ENCODE assay signal across 17 mouse cellular contexts in genomic region chr4:125587577-125587976, GRCm38 (mm10).
DNase-seq lines count a peak whose midpoint lies in the region; ATAC-seq and TF ChIP-seq lines count a peak whose summit lies in the region.
"Had no signal": no experiment of that assay in that cellular context is flagged by ENCODE, and none has a peak within 500 bp of the region (broad histone marks: within the 10 kb centered on the region; RNA-seq: fewer than 3 reads in every experiment).

No protein-coding gene starts in this region.

- H3K9ac ChIP-seq in midbrain, postnatal 0 days (replicated peaks; ENCODE audit: low read length, poor library complexity, severe bottlenecking), result no peak overlapping the region
- no peak overlapping the region for H3K9ac ChIP-seq in intestine, embryonic 16.5 days (ENCODE audit: low read depth, low read length)
- H3K9ac ChIP-seq in midbrain, embryonic 11.5 days (ENCODE audit: low read length), result no peak overlapping the region
- H3K9ac ChIP-seq in kidney, embryonic 14.5 days (ENCODE audit: low read depth, low read length), result no peak overlapping the region
- H3K9ac ChIP-seq: embryonic facial prominence, embryonic 13.5 days; heart, embryonic 12.5 days had no signal

- TF ChIP-seq CTCF in midbrain, postnatal 0 days (IDR thresholded peaks at IDR 0.05), result no peak

- H3K27me3 ChIP-seq in midbrain, embryonic 10.5 days (ENCODE audit: low read depth, poor library complexity, severe bottlenecking), result peaks cover 69% of the 10 kb centered on the region
- H3K27me3 ChIP-seq in midbrain, postnatal 0 days (ENCODE audit: insufficient read depth, low read length), result no peaks in the 10 kb centered on the region
- no peaks in the 10 kb centered on the region for H3K27me3 ChIP-seq in intestine, embryonic 16.5 days (replicated peaks; ENCODE audit: control insufficient read depth, insufficient read depth, low read length)
- H3K27me3 ChIP-seq in midbrain, embryonic 11.5 days (ENCODE audit: control insufficient read depth, insufficient read depth, low read length), result 0 out of 2 replicates have a peak, but pooled peaks cover 2% of the 10 kb centered on the region
- peaks cover 21% of the 10 kb centered on the region for H3K27me3 ChIP-seq in kidney, embryonic 14.5 days (ENCODE audit: control insufficient read depth, insufficient read depth, low read length)

- DNase-seq in midbrain, embryonic 10.5 days (ENCODE audit: low spot score), result peak; percentile 32
- no peak for DNase-seq in midbrain, postnatal 0 days (ENCODE audit: low spot score)
- peak; percentile 88 for DNase-seq in midbrain, embryonic 11.5 days (ENCODE audit: low spot score, missing footprints)
- DNase-seq in urinary bladder, postnatal 4 days (ENCODE audit: low spot score in 2 of 2), result no peak
- no peak for DNase-seq in adrenal gland, postnatal 4 days (ENCODE audit: low spot score in 2 of 2)
- DNase-seq: adrenal gland, postnatal 14 days; cerebellum, postnatal 25 days; gastrocnemius, postnatal 25 days; kidney, adult 18-20 months; lung, adult 2 months had no signal

- H3K9me3 ChIP-seq in midbrain, embryonic 10.5 days (replicated peaks), result no peaks in the 10 kb centered on the region
- H3K9me3 ChIP-seq in midbrain, postnatal 0 days (ENCODE audit: low read length), result no peaks in the 10 kb centered on the region
- H3K9me3 ChIP-seq in intestine, embryonic 16.5 days (ENCODE audit: control insufficient read depth, low read length), result no peaks in the 10 kb centered on the region
- H3K9me3 ChIP-seq in midbrain, embryonic 11.5 days (ENCODE audit: control insufficient read depth, low read length), result no peaks in the 10 kb centered on the region
- no peaks in the 10 kb centered on the region for H3K9me3 ChIP-seq in kidney, embryonic 14.5 days (ENCODE audit: control insufficient read depth, low read length)
- H3K9me3 ChIP-seq: embryonic facial prominence, embryonic 13.5 days; heart, embryonic 12.5 days; hindbrain, embryonic 10.5 days had no signal

- peak overlapping the region; percentile 19 for H3K27ac ChIP-seq in midbrain, embryonic 10.5 days (replicated peaks)
- H3K27ac ChIP-seq in midbrain, postnatal 0 days (ENCODE audit: low read depth, low read length), result no peak overlapping the region
- H3K27ac ChIP-seq in intestine, embryonic 16.5 days (ENCODE audit: low read length), result no peak overlapping the region
- no peak overlapping the region for H3K27ac ChIP-seq in midbrain, embryonic 11.5 days (ENCODE audit: low read depth, low read length)
- no peak overlapping the region for H3K27ac ChIP-seq in kidney, embryonic 14.5 days (ENCODE audit: low read depth, low read length)
- H3K27ac ChIP-seq: embryonic facial prominence, embryonic 13.5 days; hindbrain, embryonic 10.5 days; layer of hippocampus, adult 2 months had no signal

- H3K36me3 ChIP-seq in midbrain, embryonic 10.5 days, result no peaks in the 10 kb centered on the region
- H3K36me3 ChIP-seq in midbrain, postnatal 0 days (ENCODE audit: insufficient read depth, low read length), result no peaks in the 10 kb centered on the region
- H3K36me3 ChIP-seq in intestine, embryonic 16.5 days (ENCODE audit: control insufficient read depth, insufficient read depth, low read length), result no peaks in the 10 kb centered on the region
- H3K36me3 ChIP-seq in midbrain, embryonic 11.5 days (ENCODE audit: control insufficient read depth, insufficient read depth, low read length), result no peaks in the 10 kb centered on the region
- H3K36me3 ChIP-seq in kidney, embryonic 14.5 days (ENCODE audit: control insufficient read depth, insufficient read depth, low read length), result no peaks in the 10 kb centered on the region
- H3K36me3 ChIP-seq: embryonic facial prominence, embryonic 13.5 days; heart, embryonic 12.5 days; hindbrain, embryonic 10.5 days had no signal

- WGBS in midbrain, embryonic 10.5 days, result 7% methylated on average over 12 of the region's 12 CpGs
- 10% methylated on average over 12 of the region's 12 CpGs for WGBS in midbrain, postnatal 0 days
- 15% methylated on average over 12 of the region's 12 CpGs for WGBS in intestine, embryonic 16.5 days
- WGBS in midbrain, embryonic 11.5 days, result 2% methylated on average over 12 of the region's 12 CpGs
- 33% methylated on average over 12 of the region's 12 CpGs for WGBS in kidney, embryonic 14.5 days

- peaks cover 60% of the 10 kb centered on the region for H3K4me1 ChIP-seq in midbrain, embryonic 10.5 days
- peaks cover 20% of the 10 kb centered on the region; the same call in 1 of the 2 replicates for H3K4me1 ChIP-seq in midbrain, postnatal 0 days (ENCODE audit: insufficient read depth, low read length)
- H3K4me1 ChIP-seq in intestine, embryonic 16.5 days (ENCODE audit: control insufficient read depth, insufficient read depth, low read length), result no peaks in the 10 kb centered on the region
- peaks cover 23% of the 10 kb centered on the region for H3K4me1 ChIP-seq in midbrain, embryonic 11.5 days (ENCODE audit: control insufficient read depth, insufficient read depth, low read length)
- H3K4me1 ChIP-seq in kidney, embryonic 14.5 days (ENCODE audit: control insufficient read depth, insufficient read depth, low read length), result no peaks in the 10 kb centered on the region

- H3K4me3 ChIP-seq in midbrain, embryonic 10.5 days, result peak overlapping the region; percentile 38
- no peak overlapping the region for H3K4me3 ChIP-seq in midbrain, postnatal 0 days (ENCODE audit: low read depth, low read length)
- H3K4me3 ChIP-seq in intestine, embryonic 16.5 days (ENCODE audit: low read length), result no peak overlapping the region
- no peak overlapping the region for H3K4me3 ChIP-seq in midbrain, embryonic 11.5 days (ENCODE audit: low read depth, low read length)
- H3K4me3 ChIP-seq in kidney, embryonic 14.5 days (ENCODE audit: low read length), result no peak overlapping the region
- H3K4me3 ChIP-seq: embryonic facial prominence, embryonic 13.5 days; heart, embryonic 12.5 days; hindbrain, embryonic 10.5 days; layer of hippocampus, adult 2 months; myocyte had no signal

- H3K4me2 ChIP-seq in midbrain, postnatal 0 days (ENCODE audit: low read depth, low read length, poor library complexity, severe bottlenecking), result no peak overlapping the region
- 0 out of 2 replicates have a peak overlapping the region, but pooled peaks have one; percentile 30 for H3K4me2 ChIP-seq in intestine, embryonic 16.5 days (ENCODE audit: low read depth, low read length)
- H3K4me2 ChIP-seq in midbrain, embryonic 11.5 days, result peak overlapping the region; percentile 39
- no peak overlapping the region for H3K4me2 ChIP-seq in kidney, embryonic 14.5 days (replicated peaks; ENCODE audit: low read depth, low read length)
- H3K4me2 ChIP-seq: embryonic facial prominence, embryonic 13.5 days; heart, embryonic 12.5 days had no signal

- no peak for ATAC-seq in midbrain, postnatal 0 days (ENCODE audit: low FRiP score)
- 0 out of 2 replicates have a peak, but pooled peaks have one; percentile 44 for ATAC-seq in intestine, embryonic 16.5 days
- peak; percentile 57; the same call in 1 of the 2 replicates for ATAC-seq in midbrain, embryonic 11.5 days (ENCODE audit: low FRiP score)
- ATAC-seq in kidney, embryonic 14.5 days (ENCODE audit: low FRiP score, low TSS enrichment), result no peak

Comparison
In these comparisons a context has a peak if more than half of its experiments do, and no peak if none do; other contexts are left out.
1. DNase-seq: peak in midbrain, embryonic 10.5 days (single experiment) and midbrain, embryonic 11.5 days (single experiment); none in midbrain, postnatal 0 days (single experiment), urinary bladder, postnatal 4 days (0 of 2) and adrenal gland, postnatal 4 days (0 of 2).
2. ATAC-seq: peak in intestine, embryonic 16.5 days (single experiment) and midbrain, embryonic 11.5 days (single experiment); none in midbrain, postnatal 0 days (single experiment) and kidney, embryonic 14.5 days (single experiment).
3. H3K4me2 ChIP-seq: peak in intestine, embryonic 16.5 days (single experiment) and midbrain, embryonic 11.5 days (single experiment); none in midbrain, postnatal 0 days (single experiment) and kidney, embryonic 14.5 days (single experiment).